Mouse (Mus musculus) forebrain, embryonic 10.5 days (tissue): Measurements from ENCODE around the gene Cfap157. TPM values are rescaled to one million over a fixed set of nuclear protein-coding genes. Genes with fewer than 3 reads are reported as not detected.

Source experiments
- DNase-seq: peaks from one replicate; pipeline ENCODE4 v3.0.0-alpha.2; 2017; ENCODE audit warnings: low spot score; ENCODE audit errors: extremely low spot score
- H3K27ac ChIP-seq: fragments of 300-500 bp; sonication (generic); 2 replicates; pipeline ENCODE4 v1.5.1; 2016; ENCODE audit warnings: mild to moderate bottlenecking
- H3K27me3 ChIP-seq: fragments of 300-500 bp; sonication (generic); 2 replicates; pipeline ENCODE4 v1.6.1; 2016; ENCODE audit warnings: mild to moderate bottlenecking; ENCODE audit not compliant: poor library complexity, severe bottlenecking
- H3K36me3 ChIP-seq: fragments of 300-500 bp; sonication (generic); replicated peaks from 2 replicates; pipeline ENCODE4 v1.6.1; 2016; ENCODE audit warnings: mild to moderate bottlenecking, moderate library complexity
- H3K4me1 ChIP-seq: fragments of 300-500 bp; sonication (generic); 2 replicates; pipeline ENCODE4 v1.6.1; 2016
- H3K4me3 ChIP-seq: fragments of 300-500 bp; sonication (generic); 2 replicates; pipeline ENCODE4 v1.5.1; 2016; ENCODE audit warnings: mild to moderate bottlenecking, moderate library complexity
- H3K9me3 ChIP-seq: fragments of 300-500 bp; sonication (generic); 2 replicates; pipeline ENCODE4 v1.6.1; 2016; ENCODE audit warnings: mild to moderate bottlenecking, moderate library complexity
- WGBS: fragments of 180-500 bp; shearing (Covaris S2); methylation state at CpG from one replicate; pipeline ENCODE4 v1.1.7; 2016; 5-methylcytosine and 5-hydroxymethylcytosine counted together
- polyA plus RNA-seq: library from polyadenylated mRNA; unstranded; fragments of >200 nt; fragmentation: Nextera tagmentation; extraction: Ambion mirVana; gene quantifications from 2 replicates; pipeline ENCODE4 v1.2.1, GENCODE M21; 2016

Gene Cfap157
- polyA plus RNA-seq, 1 experiment from 2014 or later, result 1.1 TPM

DNA sequence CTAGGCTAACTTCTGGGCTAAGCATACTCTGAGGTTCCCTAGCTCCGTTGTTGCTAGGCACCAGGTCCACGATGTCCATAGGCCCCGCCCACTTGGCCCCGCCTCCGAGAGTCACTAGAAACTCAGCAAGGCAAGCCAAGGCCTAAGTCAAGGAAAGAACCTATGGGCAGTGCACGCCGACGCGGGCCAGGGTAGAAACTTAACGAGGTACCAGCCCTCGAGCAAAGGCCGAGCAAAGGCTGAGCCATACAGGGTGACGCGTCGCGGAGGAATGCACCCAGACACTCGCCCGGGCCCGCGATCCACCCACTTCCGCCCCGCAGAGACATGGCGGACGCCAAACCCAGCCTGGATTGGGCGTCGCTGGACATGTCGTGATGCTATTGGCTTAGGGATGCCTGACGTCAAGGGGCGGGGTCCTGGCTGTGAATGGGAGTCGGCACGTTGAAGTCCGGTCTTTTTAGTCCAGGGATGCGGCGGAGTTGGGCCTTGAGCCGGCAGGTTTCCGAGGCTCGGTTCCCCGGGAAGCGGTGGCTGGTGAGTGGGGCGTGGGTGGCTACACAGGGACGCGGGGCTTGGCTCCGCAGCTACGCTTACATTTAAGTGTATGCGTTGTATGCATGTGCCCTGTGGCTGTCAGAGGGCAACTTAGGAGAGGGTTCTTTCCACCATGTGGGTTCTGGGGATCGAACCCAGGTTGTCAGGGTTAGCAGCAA, 8.7 kb downstream of the Cfap157 start, which contains the start of the genes Ttc16 and Ptrh1:
TSS of gene Ttc16 (minus strand) at position 275 of the 716 bp plus-strand sequence.
TSS of gene Ptrh1 (plus strand) at position 428 of the 716 bp plus-strand sequence.
- Histone ChIP-seq H3K4me1 (peaks cover 41% of the 10 kb centered on the region), H3K4me3 (peak within 1 kb of the TSS; percentile 73), H3K9me3 (no peaks in the 10 kb centered on the region), H3K27me3 (peaks cover 15% of the 10 kb centered on the region), H3K27ac (peak within 1 kb of the TSS; percentile 85), H3K36me3 (no peaks in the 10 kb centered on the region)
- DNase-seq, result peak; percentile 98
- WGBS, result under 1% methylated on average over 46 of the region's 46 CpGs

DNA sequence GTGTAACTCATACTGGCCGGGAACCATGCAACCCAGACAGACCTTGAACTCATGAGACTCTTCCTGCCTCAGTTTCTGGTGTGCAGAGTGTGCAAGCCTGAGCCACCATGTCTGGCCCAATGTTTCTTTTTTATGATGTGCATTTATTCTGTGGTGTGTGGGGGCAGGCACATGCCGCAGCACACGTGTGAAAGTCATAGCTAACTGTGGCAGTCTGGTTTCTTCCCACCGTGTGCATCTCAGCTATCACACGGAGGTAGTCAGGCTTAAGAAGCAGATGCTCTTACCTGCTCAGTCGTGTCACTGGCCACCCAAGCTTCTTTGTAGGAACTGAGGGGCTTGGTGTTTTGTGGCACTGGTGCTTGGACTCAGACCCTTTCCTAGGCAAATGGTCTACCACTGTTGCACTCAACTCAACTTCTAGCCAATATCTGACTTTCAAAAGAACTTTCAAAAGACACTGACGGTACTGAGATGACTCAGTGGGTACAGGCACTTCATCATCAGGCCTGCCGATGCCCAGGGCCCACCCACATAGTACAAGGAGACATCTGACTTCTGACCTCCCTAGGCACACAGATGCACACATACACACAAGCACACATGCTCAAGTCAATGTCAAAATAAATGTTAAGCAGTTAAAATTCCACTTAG, 11.5 kb downstream of the Cfap157 start:
- DNase-seq, result no peak
- Histone ChIP-seq H3K4me3 (no peak overlapping the region), H3K27ac (no peak overlapping the region), H3K9me3 (no peaks in the 10 kb centered on the region), H3K4me1 (peaks cover 55% of the 10 kb centered on the region), H3K36me3 (no peaks in the 10 kb centered on the region), H3K27me3 (peaks cover 15% of the 10 kb centered on the region)
- 85% methylated on average over 8 of the region's 8 CpGs for WGBS

DNA sequence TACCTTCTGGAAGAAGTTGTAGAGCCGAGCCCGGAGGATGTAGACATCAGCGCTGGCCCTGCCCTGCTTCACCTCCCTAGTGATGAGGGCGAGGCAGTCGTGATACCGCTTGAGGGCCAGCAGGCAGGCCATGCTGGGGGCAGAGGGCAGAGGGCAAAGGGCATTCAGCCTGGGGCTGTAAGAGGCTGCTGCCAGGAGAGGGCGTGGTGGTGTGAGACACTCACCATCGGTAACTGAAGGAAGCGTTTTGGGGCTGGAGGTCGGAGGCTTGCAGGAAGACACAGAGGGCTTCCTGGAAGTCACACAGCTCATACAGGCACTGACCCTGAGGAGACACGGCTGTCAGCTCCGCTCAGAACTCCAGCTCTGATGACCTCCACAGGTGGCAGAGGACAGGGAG, 12.3 kb downstream of the Cfap157 start:
- H3K36me3 ChIP-seq, result no peaks in the 10 kb centered on the region
- peaks cover 62% of the 10 kb centered on the region for H3K4me1 ChIP-seq
- whole genome bisulfite sequencing, result 32% methylated on average over 12 of the region's 12 CpGs
- peaks cover 9% of the 10 kb centered on the region for H3K27me3 ChIP-seq
- no peak overlapping the region for H3K27ac ChIP-seq
- no peak for DNase-seq
- no peak overlapping the region for H3K4me3 ChIP-seq
- no peaks in the 10 kb centered on the region for H3K9me3 ChIP-seq

DNA sequence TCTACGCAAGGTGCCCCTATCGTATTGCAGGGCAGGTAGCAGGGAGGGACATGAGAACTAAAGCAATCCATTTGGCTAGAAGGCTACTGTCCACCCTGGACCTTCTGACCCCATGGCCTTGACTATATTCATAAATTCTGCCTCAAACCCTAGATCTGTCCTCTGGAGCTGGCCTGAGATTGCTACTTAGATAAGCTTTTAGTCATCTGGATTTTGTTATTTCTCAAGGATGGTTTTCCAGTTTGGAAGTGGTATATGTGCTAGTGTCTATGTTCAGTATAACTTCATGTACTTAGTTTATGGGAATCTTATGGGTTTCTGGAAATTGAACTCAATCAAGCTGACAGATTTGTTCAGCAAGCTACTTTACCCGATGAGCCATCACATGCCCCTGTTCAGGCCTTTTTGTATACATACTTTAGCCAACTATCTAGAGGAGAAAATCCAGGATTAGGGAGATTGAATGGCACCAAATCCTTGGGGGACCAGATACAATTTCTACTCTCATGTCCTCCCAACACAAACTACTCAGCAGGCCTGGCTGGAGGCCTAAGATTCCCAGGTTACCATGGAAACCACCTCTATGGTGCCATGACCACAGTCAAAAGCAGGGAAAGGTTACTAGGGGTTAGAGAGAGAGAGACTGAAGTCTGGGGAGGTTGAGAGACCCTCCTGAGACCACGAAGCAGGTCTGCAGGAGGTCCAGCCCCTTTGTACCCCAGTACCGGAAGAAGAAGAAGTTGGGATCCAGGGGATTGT, 14.7 kb downstream of the Cfap157 start:
- 71% methylated on average over 5 of the region's 5 CpGs for WGBS
- Histone ChIP-seq H3K4me1 (peaks cover 41% of the 10 kb centered on the region), H3K27me3 (no peaks in the 10 kb centered on the region), H3K36me3 (no peaks in the 10 kb centered on the region), H3K27ac (peak overlapping the region; percentile 40; the same call in 1 of the 2 replicates), H3K4me3 (no peak overlapping the region), H3K9me3 (no peaks in the 10 kb centered on the region)
- no peak for DNase-seq

DNA sequence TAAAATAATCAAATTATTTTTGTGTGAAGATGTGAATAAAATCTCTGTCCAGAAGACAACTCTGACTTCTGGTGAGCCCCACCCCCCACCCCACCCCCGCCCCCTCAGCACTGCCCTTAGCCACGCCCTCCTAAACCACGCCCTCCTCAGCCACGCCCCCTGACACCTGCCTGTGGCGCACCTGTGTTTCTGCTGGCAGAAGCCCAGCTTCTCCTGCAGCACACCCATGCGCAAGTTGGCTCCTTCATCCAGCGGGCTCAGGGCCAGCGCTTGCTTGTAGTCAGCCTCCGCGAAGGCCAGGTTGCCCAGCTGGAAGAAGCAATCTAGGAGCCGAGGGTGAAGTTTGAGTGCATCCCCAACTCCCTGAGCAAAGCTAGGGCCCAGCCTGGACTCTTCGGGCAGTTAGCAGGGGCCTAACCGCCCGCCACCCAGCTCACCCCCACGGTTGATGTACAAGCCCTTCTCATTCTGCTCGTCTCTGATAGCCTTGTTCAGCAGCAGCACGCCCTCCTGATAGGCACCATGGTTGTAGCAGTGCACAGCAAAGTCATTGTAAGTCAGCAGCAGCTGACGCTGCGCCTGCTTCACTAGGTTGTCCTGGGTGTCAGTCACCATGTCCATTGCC, 15.5 kb downstream of the Cfap157 start:
- no peak overlapping the region for H3K4me3 ChIP-seq
- H3K27ac ChIP-seq, result no peak overlapping the region
- WGBS, result 55% methylated on average over 19 of the region's 19 CpGs
- H3K9me3 ChIP-seq, result no peaks in the 10 kb centered on the region
- no peaks in the 10 kb centered on the region for H3K36me3 ChIP-seq
- H3K27me3 ChIP-seq, result no peaks in the 10 kb centered on the region
- H3K4me1 ChIP-seq, result peaks cover 41% of the 10 kb centered on the region
- no peak for DNase-seq

DNA sequence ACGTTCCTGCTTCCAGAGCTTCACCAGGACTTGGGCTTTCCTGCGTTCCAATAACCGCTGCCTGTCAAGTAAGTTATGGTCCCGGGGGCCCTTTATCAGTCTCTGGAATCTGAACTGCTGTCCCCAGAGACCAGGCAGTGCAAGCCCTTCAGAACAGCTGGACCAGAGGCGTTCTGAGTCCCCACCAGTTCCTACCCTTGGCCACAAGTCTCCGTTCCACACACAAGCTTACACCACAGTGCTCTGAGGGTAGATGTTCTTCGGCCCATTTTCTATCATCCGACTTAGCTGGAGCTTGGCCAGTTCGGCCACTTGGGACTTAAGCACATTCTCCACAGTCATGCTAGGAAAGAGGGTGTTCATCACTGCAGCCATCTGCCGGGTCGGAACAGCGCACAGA, 17.0 kb downstream of the Cfap157 start:
- no peak overlapping the region for H3K4me3 ChIP-seq
- peaks cover 12% of the 10 kb centered on the region for H3K36me3 ChIP-seq
- no peaks in the 10 kb centered on the region for H3K27me3 ChIP-seq
- H3K27ac ChIP-seq, result no peak overlapping the region
- WGBS, result 84% methylated on average over 12 of the region's 12 CpGs
- no peaks in the 10 kb centered on the region for H3K9me3 ChIP-seq
- no peak for DNase-seq
- peaks cover 40% of the 10 kb centered on the region for H3K4me1 ChIP-seq

DNA sequence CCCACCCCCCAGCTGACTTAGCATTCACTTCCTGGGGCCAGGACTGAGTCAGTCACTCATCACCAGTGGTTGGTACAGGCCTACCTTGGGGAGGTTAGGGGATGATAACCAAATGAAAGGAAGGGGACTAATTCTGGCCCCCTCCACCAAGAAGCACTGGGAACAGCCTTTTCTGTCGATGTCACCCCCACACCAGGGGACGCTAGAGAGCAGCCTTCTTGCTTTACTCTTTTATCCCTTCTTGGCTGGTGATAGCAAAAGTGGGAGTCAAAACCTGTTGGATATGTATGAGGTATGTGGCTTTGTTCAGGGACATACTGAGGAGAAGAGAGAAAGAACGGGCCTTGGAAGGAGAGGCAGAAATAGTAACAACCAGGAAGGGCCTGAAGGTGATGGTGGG, 20.9 kb downstream of the Cfap157 start:
- peaks cover 15% of the 10 kb centered on the region for H3K4me1 ChIP-seq
- H3K9me3 ChIP-seq, result no peaks in the 10 kb centered on the region
- no peak for DNase-seq
- H3K4me3 ChIP-seq, result no peak overlapping the region
- no peak overlapping the region for H3K27ac ChIP-seq
- no peaks in the 10 kb centered on the region for H3K27me3 ChIP-seq
- H3K36me3 ChIP-seq, result peaks cover 41% of the 10 kb centered on the region
- 84% methylated on average over 3 of the region's 3 CpGs for WGBS

DNA sequence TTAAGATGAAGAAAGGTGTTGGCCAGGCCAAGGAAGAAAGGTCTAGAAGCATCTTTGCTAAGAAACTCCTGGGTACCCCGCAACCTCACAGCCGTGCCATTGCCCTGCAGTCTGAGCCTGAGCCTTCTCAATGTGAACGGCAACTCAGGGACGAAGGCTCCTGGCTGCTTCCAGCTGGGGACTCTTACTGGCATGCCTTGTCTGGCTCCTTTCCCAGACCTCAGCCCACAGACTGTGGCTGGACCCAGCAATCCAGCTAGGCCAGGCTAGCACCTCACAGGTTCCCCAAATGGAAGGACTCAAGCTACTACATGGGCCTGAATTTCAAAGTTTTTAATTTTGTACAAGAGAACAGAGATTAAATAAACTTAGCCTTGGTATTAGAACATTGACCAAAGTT, 22.4 kb downstream of the Cfap157 start:
- Histone ChIP-seq H3K27ac (no peak overlapping the region), H3K4me1 (peaks cover 18% of the 10 kb centered on the region), H3K27me3 (no peaks in the 10 kb centered on the region), H3K36me3 (peaks cover 41% of the 10 kb centered on the region), H3K4me3 (no peak overlapping the region), H3K9me3 (no peaks in the 10 kb centered on the region)
- 98% methylated on average over 4 of the region's 4 CpGs for WGBS
- DNase-seq, result no peak

DNA sequence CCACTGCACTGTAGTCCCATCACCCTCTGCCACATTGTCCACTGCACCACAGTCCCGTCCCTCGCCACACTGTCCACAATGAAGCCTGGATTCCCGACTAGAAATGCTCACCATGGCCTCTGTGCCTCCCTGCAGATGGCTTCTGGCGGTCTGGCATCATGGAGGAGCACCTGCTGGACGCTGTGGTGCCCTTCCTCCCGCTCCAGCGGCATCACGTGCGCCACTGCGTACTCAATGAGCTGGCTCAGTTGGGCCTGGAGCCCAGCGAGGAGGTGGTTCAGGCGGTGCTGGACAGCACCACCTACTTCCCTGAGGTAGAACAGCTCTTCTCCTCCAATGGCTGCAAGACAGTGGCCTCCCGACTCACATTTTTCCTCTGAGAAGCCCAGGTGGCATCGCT, 22.9 kb downstream of the Cfap157 start:
- DNase-seq, result no peak
- WGBS, result 86% methylated on average over 14 of the region's 14 CpGs
- Histone ChIP-seq H3K4me3 (no peak overlapping the region), H3K27me3 (no peaks in the 10 kb centered on the region), H3K27ac (no peak overlapping the region), H3K4me1 (peaks cover 21% of the 10 kb centered on the region), H3K36me3 (peaks cover 41% of the 10 kb centered on the region), H3K9me3 (no peaks in the 10 kb centered on the region)

DNA sequence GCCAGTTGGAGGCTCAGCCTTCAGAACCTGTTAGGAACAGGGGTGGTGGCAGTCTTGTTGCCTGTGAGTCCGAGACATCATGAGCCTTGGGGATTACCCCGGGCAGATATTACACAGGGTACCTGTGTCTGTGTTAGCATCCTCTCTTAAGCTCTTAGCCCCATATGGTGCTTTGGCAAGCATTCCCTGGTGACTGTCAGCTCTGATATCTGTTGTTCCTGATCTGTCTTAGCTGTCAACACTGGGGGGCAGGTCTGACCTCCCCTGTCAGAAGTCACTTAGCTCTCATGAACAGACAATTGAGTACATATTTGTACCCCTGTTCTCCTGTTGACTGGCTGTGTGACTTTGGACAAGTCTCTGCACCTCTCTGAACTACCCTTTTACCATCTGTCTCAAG, 25.2 kb downstream of the Cfap157 start:
- H3K27ac ChIP-seq, result no peak overlapping the region
- WGBS, result 92% methylated on average over 2 of the region's 2 CpGs
- H3K9me3 ChIP-seq, result no peaks in the 10 kb centered on the region
- no peaks in the 10 kb centered on the region for H3K27me3 ChIP-seq
- peaks cover 21% of the 10 kb centered on the region for H3K4me1 ChIP-seq
- H3K4me3 ChIP-seq, result no peak overlapping the region
- no peak for DNase-seq
- peaks cover 53% of the 10 kb centered on the region for H3K36me3 ChIP-seq

DNA sequence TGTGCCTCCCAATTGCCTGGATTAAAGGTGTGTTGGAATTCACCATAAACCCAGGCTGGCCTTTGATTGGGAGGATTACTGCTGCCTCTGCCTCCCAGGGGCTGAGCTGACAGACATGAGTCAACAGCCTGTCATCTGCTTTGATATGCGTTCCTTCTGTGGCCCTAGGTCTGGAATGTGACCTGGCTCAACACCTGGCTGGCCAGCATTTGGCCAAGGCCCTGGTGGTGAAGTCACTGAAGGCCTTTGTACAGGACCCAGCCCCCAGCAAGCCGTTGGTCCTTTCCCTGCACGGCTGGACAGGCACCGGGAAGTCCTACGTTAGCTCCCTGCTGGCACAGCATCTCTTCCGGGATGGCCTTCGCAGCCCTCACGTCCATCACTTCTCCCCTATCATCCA, 25.7 kb downstream of the Cfap157 start:
- H3K4me1 ChIP-seq, result peaks cover 21% of the 10 kb centered on the region
- H3K27me3 ChIP-seq, result no peaks in the 10 kb centered on the region
- 77% methylated on average over 8 of the region's 8 CpGs for WGBS
- H3K27ac ChIP-seq, result no peak overlapping the region
- no peak for DNase-seq
- H3K36me3 ChIP-seq, result peaks cover 56% of the 10 kb centered on the region
- H3K4me3 ChIP-seq, result no peak overlapping the region
- H3K9me3 ChIP-seq, result no peaks in the 10 kb centered on the region

DNA sequence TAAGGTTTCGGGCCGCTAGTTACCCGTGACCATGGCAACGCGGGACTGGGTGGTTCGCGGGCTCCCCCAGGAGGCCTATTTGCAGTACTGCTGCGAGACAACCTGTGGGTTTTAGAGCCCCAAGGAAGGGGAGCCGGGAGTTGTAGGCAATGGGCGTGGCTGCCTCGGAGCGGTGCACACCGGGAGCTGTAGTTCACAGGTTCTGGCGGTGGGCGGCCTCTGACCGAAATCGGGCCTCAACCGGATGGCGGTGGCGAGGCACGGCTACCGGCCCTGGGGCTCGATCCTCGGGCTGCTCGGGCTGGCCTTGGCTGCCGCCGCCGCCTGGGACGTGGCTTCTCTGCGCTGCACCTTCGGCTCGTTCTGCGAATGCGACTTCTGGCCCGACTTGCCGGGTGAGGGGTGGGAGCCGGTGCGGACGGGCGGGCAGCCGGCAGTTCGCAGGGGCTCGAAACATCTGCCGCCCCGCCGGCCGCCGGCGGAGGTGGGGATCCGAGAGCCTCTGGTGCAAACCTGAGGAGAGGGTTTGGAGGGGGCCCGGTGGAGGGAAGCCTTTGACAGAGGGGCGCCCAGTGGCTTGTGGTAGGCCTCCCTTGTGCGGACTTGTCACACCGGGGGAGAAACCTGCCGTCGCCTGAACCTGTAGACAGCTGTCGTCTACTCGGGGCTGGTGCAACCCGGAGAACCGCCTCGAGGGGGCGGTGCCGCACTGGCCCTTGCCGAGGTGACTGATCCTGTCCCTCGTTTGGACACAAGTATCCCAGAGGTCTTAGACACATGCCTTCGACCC, 27.0 kb downstream of the Cfap157 start, which contains the start of gene Tor2a:
TSS of gene Tor2a (plus strand) at position 179 of the 790 bp plus-strand sequence.
- peak within 1 kb of the TSS; percentile 91 for H3K27ac ChIP-seq
- peak within 1 kb of the TSS; percentile 62 for H3K4me3 ChIP-seq
- DNase-seq, result peak; percentile 97
- no peaks in the 10 kb centered on the region for H3K9me3 ChIP-seq
- peaks cover 24% of the 10 kb centered on the region for H3K4me1 ChIP-seq
- H3K27me3 ChIP-seq, result peaks cover 11% of the 10 kb centered on the region
- H3K36me3 ChIP-seq, result peaks cover 57% of the 10 kb centered on the region
- whole genome bisulfite sequencing, result under 1% methylated on average over 66 of the region's 66 CpGs
